Mouse (Mus musculus) monocyte, adult 5-6 weeks (primary cell): ENCODE measurements around the gene Rapgef4. TPM values are rescaled to one million over a fixed set of nuclear protein-coding genes. Genes with fewer than 3 reads are reported as not detected.
"Not testable (repeated sequence)": the region's sequence is repeated elsewhere in the genome, so short reads cannot be mapped to it uniquely, and the experiment has no call there.

ENCODE experiments used
- ATAC-seq: fragments of 153-309, 156-312 bp; replicated peaks from 2 replicates; pipeline ENCODE4 v1.8.0; 2017; ENCODE audit warnings: mild to moderate bottlenecking; ENCODE audit not compliant: low TSS enrichment, insufficient number of reproducible peaks, severe bottlenecking, poor library complexity, low FRiP score
- total RNA-seq: library from RNA; stranded (forward); fragments of 200-1000, 200-491, 200-594 nt; gene quantifications from 3 replicates; pipeline ENCODE4 v1.2.3, GENCODE M21; 2017

Gene Rapgef4
- total RNA-seq, 1 experiment from 2014 or later = 2.1 TPM

DNA sequence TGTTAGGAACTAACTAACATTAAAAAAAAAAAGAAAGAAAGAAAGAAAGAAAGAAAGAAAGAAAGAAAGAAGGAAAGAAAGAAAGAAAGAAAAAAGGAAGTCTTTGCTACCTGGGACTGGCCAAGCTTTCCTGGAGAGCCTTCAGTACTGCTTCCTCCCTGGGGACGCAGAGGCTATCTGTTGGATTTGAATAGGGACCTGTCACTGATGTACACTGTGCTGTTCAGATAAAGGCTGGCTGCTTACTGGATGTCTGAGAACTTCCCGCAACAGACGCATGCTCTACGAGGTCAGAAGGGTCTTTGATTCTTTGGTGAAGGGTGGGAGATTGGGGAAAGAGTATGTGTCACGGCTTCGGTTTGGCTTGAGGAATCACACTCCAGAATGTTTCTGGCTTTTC, 73.7 kb downstream of the Rapgef4 start:
- ATAC-seq = no peak

DNA sequence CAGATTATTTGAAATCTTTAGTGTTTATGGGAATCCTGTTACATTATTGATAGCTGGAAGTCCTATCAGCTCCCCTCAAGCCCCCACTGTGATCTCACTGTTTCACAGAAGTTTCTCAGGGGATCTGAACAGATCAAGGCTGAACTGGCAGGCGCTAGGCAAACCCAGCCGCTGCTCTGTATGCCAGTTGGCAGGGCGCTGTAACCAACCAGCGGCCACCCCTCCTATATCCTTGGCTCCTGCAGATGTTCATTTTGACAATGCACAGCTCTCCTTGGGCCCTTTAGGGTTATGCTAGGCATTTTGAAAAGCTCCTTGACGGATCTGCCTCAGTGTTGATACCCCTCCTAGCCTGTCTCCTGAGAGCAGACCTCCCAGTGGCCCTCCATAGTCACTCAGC, 74.4 kb downstream of the Rapgef4 start:
- no peak for ATAC-seq

DNA sequence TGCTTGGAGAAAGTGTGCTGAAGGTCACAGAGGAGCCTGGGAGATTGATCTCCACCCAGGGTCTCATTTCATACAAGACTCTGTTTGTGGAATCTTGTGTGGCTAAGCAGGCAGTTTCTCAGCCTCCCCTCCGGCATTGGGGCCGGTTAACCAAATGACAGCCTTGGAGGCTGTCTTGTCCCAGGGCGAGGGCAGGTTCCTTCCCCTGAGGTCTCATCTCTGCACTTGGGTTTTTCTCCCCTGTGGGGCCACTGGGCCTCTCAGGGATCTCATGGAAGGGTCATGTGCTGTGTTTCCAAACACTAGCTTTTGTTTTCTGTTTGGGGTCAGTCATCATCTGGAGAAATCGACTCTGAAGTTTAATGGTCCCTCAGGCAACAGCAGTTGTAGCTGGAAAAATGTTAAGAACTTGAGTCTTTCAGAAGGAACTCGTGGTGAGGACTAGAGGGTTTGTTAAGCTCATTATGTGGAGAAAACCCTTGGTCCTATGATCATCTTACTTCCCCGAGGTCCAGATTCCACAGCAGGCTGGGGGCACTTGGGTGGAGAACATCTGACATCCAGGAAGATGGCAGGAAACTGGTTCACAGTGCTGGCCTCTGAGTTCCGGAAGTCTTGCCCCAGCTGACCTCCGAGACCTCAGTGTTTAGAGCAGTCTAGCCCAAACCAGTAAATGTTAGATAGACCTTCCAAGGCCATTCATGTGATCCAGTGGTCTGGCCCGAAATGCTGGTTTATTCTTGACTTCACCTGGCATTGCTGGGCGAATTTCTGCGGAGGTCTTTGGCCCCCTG, 75.2 kb downstream of the Rapgef4 start:
- ATAC-seq = no peak

DNA sequence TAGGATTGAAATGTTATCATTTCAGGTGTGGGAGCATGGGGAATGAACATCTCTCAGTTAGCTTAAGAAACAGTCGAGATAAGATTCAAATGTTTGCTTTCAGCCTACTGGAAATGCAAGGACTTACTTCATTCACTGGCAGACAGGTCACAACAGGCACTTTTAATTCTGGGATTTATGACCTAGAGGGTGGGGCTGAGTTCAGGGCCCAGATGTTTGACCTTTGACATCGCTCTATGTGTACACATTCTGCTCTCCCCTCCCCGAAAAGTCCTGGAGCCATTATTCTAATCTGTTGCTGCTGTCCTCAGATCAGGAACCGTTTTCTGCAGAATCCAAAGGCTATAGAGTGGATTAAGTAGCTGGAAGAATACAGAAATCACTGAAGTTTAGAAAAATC, 81.9 kb downstream of the Rapgef4 start:
- no peak for ATAC-seq

DNA sequence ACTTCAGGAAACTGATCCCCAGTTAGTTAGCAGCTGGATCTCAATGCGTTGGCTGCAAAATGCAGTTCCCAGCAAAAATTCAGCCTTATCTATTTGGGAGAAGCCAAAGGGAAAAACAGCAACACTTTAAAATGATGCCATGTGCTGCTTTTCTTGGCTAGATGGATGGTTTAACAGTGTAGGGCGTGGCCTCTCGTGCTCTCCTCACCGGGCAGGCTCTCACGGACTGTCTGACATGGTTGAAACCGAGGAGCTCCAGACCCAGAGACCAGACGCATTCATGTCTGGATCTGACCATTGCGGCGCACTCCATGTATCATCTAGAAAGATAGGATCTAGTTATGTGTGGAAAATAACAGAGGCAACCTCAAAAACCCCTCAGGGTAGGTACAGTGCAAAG, 87.5 kb downstream of the Rapgef4 start:
- no peak for ATAC-seq

DNA sequence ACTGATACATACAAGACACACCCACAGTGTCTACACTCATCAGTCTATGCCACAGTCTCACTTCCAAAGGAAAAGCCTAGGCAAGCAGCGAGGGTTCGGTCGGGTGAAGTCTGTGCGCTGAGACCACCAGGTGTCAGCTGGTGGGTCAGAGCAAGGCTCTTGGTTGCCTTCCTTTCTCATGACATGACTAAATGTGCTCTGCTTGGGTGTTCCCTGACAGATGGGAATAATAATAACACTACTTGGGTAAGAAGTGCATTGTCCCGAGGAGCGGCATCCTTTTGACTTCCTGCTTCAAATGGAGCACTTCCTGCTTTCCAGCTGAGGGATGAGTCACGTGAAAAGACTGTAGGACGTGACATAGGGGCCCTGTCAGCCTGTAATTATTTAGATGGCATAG, 89.0 kb downstream of the Rapgef4 start:
- ATAC-seq = no peak

DNA sequence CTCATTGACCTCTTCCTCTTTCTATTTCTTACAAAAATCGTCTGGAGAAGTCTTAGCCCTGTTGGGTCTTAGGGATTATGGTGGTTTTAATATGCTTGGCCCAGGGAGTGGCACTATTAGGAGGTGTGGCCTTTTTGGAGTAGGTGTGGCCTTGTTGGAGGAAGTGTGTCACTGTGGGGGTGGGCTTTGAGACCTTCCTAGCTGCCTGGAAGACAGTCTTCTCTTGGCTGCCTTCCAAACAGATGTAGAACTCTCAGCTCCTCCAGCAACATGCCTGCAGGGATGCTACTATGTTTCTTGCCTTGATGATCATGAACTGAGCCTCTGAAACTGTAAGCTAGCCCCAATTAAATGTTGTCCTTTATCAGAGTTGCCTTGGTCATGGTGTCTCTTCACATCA, 92.1 kb downstream of the Rapgef4 start:
- not testable (repeated sequence) for ATAC-seq

DNA sequence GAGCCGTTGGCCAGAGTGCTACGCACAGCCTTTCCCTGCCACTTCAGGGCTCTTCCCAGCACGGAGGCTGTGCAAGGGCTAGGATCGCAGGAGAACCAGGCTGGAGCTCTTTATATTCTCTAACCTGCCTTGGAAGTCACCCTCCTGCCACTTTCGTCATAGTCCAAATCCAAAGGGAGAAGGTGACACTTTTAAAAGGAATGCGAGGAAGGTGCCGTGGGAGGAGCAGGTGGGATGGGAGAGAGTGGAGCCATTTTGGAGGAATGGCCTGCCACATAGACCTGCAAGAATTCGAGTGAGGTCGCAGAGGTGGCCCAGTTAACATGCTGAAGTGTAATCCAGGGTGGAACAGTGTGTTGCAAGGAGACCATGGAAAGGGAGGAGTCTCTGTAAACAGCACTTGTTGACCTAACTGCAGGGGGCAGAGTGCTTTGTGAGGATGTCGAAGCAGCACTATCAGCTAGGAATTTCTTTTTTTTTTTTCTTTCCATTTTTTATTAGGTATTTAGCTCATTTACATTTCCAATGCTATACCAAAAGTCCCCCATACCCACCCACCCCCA, 94.0 kb downstream of the Rapgef4 start:
- no peak for ATAC-seq

DNA sequence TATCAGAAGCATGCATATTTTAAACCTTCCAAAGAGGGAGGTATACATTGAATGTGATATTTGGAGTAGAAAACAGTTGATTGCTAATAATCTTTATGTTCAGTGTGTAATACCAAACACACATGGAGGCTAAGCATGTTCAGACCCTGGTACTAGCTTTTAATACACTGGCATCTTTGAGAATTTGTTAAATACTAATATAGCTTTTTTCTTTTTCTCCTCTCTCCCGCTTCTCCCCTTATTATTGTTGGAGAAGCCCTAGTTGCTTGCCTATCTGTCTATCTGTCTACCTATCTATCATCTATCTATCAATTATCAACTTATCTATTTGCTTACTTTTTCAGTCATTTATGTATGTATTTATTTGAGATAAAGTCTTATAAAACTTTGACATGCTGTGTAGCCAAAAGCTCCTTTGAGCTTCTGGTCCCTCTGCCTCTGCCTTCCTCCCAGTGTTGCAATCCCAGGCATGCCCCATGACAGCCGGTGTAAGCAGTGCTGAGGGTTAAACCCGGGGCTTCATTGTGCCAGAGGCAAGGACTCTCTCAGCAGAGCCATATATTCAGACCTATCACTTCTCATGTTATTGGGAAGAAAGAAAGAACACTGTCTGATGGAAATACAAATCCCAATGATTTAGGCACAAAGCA, 96.6 kb downstream of the Rapgef4 start:
- ATAC-seq = no peak

DNA sequence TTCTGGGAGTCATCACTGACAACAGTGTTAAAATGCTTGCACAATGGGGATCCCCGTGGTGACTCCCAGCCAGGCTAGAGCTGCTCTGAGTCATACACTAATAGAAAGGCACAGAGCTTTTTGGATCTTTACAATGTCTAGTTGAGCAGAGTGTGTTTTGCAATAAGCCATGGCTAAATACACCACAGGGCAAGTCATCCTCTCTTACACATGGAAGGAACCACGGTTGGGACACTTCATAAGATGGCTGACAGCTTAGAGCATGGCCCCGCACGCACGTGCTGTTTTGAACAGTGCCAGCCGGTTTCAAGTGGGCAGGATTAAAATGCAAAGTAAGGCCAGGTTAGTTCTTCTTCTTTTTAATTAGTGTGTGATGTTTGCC, 97.1 kb downstream of the Rapgef4 start:
- peak; percentile 72 for ATAC-seq

DNA sequence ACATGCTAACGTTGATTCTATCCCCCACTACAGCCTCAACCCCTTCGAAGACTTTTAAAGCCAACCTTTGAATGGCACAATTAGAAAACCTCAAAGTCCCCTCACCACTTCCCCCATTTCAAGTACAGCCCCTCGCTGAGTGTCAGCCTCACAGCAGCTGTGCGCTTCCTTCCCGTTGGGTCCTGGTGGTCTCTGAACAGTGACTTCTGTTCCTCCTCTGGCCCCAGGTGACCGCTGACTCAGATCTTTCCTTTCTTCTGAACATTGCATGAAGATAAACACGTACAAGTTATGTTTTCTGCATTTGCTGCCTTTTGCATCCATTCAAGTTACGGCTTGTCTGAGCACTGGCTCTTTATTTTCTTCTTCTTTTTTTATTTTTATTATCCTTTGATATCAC, 98.1 kb downstream of the Rapgef4 start:
- no peak for ATAC-seq

DNA sequence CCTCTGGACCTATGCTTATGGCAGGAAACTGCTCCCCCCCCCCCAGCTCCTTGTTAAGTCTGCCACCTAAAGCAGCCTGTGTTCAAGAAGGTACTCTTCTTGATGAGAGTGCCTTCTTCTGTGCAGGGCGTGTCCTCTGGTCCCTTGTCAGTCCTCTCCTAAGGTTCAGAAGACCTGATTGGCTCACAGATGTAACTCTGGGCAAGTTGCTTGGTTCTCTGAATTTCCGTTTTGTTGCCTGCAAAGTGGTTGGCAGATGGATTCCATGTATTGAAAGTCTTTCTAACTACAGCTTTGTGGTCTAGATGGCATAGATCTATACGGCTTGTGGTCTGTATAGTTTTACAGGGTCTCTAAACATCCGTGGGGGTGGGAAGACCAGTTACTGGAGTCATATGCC, 101.8 kb downstream of the Rapgef4 start:
- no peak for ATAC-seq

DNA sequence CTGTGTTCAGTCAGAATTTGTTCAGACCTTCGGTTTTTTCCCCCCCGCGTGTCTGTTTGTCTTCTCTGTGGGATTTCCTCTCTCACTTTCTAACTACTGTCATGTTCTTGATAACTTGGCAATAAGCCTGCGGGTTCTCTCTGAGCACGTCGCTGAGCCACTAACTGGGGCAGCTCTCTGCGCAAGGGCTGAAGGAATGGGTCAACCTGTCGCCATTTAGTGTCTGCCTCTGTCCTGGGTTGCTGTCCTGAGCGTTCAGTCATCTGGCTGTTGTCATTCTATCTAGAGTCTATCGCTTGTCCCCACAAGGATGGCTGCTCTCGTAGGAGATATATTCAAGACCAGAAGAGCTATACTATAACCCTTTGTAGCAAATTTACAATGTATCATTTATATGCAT, 107.8 kb downstream of the Rapgef4 start:
- no peak for ATAC-seq

DNA sequence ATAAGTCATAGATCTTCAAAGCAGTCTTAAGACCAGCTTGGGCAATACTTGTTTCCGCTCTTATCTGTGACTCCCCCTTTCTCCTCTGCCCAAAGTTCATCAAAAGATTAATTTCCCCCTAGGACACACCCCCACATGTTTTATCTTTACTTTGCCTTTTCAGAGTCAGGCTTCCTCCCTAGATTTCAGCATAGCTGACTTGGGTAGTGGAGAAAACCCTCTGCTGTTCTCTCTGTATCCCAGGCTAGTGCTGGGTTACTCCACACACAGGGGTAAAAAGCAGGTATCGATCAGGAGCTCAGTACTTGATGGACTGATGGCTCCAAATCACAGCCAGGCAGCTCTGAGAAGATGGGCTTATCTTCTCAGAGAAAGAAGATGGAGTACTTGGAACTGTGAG, 109.0 kb downstream of the Rapgef4 start:
- ATAC-seq = no peak

DNA sequence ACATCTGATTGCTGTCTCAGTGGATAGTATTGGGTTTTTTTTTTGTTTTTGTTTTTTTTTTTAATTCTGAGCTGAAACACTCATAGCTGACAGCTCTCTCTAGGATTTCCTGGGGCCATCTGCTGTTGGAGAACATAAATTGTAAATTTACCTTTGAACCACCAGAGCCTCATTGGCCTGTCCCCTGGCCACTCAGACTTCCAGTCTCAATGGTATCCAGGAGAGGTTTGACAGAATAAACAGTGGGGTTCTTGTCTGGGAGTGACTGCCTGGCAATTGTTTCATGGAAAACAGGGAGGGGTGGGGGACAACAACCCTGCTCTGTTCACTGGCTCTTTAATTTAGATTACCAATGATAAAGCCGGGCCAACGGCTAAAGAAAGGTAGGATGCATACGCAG, 111.0 kb downstream of the Rapgef4 start:
- no peak for ATAC-seq

DNA sequence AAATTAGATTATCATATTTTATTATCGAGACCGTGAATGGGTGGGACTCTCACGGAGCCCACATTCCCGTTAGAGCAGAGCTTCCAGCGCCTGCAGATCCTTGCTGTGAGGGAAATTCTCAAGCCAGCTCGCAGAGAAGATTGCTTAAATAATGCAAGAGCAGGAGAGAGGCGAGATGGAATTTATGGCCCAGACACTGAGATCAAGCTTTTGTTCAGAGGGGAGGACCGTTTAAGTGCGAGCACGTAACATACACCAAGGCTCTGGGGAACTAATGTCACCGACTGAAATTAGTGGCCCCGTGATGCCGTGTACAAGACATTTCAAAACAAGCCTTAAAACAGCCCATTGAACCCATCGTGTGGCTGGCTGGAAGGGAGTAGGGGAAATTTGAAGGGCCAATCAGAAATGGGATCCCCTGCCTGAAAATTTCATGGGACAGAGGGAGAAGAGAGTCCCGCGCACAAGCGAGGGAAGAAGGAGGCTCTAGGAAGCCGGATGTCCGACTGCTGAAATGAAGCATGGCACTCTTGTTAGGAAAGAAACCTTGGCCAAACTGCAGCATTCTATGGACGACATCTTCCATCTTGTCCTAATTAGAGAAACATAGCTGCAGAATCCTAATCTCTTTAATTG, 112.5 kb downstream of the Rapgef4 start:
- ATAC-seq = no peak

DNA sequence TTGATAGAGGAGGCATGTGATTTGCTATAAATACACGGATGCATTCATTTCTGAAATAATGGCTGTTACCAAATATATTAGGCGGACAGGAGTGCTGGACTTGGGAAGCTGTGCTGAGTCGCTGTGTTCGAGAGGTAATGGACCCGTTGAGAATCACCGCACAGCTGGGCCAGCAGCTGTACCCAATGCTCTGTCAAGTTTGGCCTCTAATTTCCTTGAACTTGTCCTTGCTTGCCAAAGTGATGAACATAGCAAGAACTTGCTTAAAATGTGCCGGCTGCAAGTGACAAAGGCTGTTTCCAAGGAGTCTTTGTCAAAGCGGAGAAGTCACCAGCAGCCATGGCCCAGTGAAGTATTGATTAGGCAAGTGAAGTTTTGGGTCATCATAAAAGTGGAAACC, 113.0 kb downstream of the Rapgef4 start:
- no peak for ATAC-seq

DNA sequence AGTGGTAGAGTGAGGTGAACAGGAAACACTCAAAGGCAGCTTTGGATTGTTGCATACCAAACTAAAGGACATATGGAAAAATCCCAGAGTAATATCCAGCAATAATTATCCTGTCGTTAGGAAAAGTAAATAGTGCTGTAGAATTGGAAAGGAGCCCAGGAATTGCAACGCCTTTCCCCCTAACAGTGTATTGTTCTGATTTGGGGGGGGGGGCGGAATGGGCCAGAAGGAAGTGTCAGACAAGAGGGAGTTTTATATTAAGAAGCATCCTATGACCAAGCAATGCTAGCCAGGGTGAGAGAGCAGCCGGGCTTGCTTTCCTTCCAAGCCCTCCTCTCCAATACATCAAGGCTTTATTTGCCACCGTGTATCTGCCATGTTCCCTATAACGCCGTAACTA, 113.4 kb downstream of the Rapgef4 start:
- no peak for ATAC-seq

DNA sequence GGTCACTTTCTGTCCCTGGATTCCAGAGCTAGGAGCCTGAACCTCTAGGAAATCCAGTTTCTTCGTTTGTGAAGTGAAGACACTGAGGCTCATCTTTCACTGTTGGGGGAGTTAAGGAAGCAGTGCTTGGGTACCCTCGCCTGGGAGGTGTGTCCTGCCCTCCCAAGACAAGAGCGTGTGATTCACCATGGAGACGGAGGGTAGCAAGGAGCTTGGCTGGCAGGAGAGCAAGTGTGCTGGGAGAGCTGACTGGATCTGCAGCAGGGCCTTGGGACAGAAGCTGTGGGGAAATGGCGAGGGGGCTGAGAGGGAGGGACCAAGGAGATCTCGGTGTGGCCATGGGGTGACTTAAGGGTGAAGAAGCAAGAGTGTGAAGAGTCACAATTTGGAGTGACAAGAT, 114.0 kb downstream of the Rapgef4 start:
- no peak for ATAC-seq

DNA sequence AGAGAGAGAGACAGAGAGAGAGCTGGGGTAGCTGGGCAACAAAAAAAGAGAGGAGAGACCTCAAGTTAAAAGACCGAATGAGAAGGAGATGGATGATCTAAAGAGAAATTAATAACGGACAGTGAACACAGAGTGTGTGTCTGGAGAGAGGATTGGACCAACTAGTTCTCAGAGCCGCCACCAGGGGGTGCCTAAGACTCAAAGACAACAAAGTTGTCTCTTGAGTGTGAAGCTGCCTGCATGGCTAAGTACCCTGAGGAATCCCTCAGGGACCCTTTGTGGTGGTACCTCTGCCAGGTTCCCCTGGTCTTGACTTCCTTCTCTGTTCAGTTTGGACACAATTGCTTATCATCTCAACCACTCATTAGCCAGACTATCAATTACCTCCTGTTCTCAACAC, 115.3 kb downstream of the Rapgef4 start:
- peak; percentile 31; the same call in 1 of the 2 replicates for ATAC-seq
